Mouse (Mus musculus) liver, embryonic 11.5 days (tissue): Measurements from ENCODE around the gene Slc37a3. TPM values are rescaled to one million over a fixed set of nuclear protein-coding genes. Genes with fewer than 3 reads are reported as not detected.
"Not testable (repeated sequence)": the region's sequence is repeated elsewhere in the genome, so short reads cannot be mapped to it uniquely, and the experiment has no call there.

Experiments
- ATAC-seq: fragments of 200-750 bp; cut with Nextera tagmentation; replicated peaks from 2 replicates; pipeline ENCODE4 v1.8.0; 2017; ENCODE audit warnings: moderate number of reproducible peaks, mild to moderate bottlenecking, moderate TSS enrichment, moderate library complexity; ENCODE audit not compliant: low FRiP score
- DNase-seq: peaks from one replicate; pipeline ENCODE4 v3.0.0-alpha.2; 2017; ENCODE audit warnings: low spot score
- H3K27ac ChIP-seq: fragments of 300-500 bp; sonication (generic); 2 replicates; pipeline ENCODE4 v1.5.1; 2014; ENCODE audit warnings: mild to moderate bottlenecking, low read depth, low read length, control low read depth
- H3K27me3 ChIP-seq: fragments of 300-500 bp; sonication (generic); replicated peaks from 2 replicates; pipeline ENCODE4 v1.6.1; 2014; ENCODE audit warnings: low read length, mixed read lengths; ENCODE audit not compliant: control insufficient read depth, insufficient read depth
- H3K36me3 ChIP-seq: fragments of 300-500 bp; sonication (generic); 2 replicates; pipeline ENCODE4 v1.6.1; 2014; ENCODE audit warnings: mild to moderate bottlenecking, low read length, moderate library complexity, mixed read lengths; ENCODE audit not compliant: control insufficient read depth, insufficient read depth
- H3K4me1 ChIP-seq: fragments of 300-500 bp; sonication (generic); replicated peaks from 2 replicates; pipeline ENCODE4 v1.6.1; 2014; ENCODE audit warnings: low read length, mixed read lengths; ENCODE audit not compliant: control insufficient read depth, insufficient read depth
- H3K4me2 ChIP-seq: fragments of 300-500 bp; sonication (generic); 2 replicates; pipeline ENCODE4 v1.6.1; 2014; ENCODE audit warnings: mild to moderate bottlenecking, control low read depth, moderate library complexity
- H3K4me3 ChIP-seq: fragments of 300-500 bp; sonication (generic); 2 replicates; pipeline ENCODE4 v1.5.1; 2014; ENCODE audit warnings: low read depth, low read length, control low read depth
- H3K9ac ChIP-seq: fragments of 300-500 bp; sonication (generic); 2 replicates; pipeline ENCODE4 v1.6.1; 2014; ENCODE audit warnings: low read depth, low read length, control low read depth
- H3K9me3 ChIP-seq: fragments of 300-500 bp; sonication (generic); 2 replicates; pipeline ENCODE4 v1.6.1; 2016; ENCODE audit warnings: low read length, inconsistent platforms, mixed read lengths; ENCODE audit not compliant: control insufficient read depth
- WGBS: fragments of 180-500 bp; shearing (Covaris S2); extraction: QIAGEN DNeasy Blood & Tissue Kit; methylation state at CpG from one replicate; pipeline ENCODE4 v1.1.7; 2014; 5-methylcytosine and 5-hydroxymethylcytosine counted together
- polyA plus RNA-seq: library from polyadenylated mRNA; unstranded; fragments of >200 nt; fragmentation: Nextera tagmentation; extraction: Ambion mirVana; gene quantifications from 2 replicates; pipeline ENCODE4 v1.2.1, GENCODE M21; 2014

Slc37a3 gene
- polyA plus RNA-seq, 1 experiment from 2014 or later, result 14.8 TPM

- DNase-seq (no peak), ATAC-seq (no peak)
- Histone ChIP-seq H3K27ac (no peak overlapping the region), H3K4me1 (0 out of 2 replicates have a peak, but pooled peaks cover 2% of the 10 kb centered on the region), H3K36me3 (no peaks in the 10 kb centered on the region), H3K9ac (no peak overlapping the region), H3K4me3 (no peak overlapping the region), H3K4me2 (no peak overlapping the region), H3K27me3 (0 out of 2 replicates have a peak, but pooled peaks cover 2% of the 10 kb centered on the region), H3K9me3 (no peaks in the 10 kb centered on the region)
- 70% methylated on average over 4 of the region's 4 CpGs for WGBS
These were observed 4.0 kb downstream of the Slc37a3 start for GRCm38 (mm10) chr6:39373301-39373955.

- H3K27me3 ChIP-seq, result 0 out of 2 replicates have a peak, but pooled peaks cover 2% of the 10 kb centered on the region
- no peak overlapping the region for H3K9ac ChIP-seq
- 0 out of 2 replicates have a peak, but pooled peaks cover 2% of the 10 kb centered on the region for H3K4me1 ChIP-seq
- no peaks in the 10 kb centered on the region for H3K9me3 ChIP-seq
- H3K4me3 ChIP-seq, result no peak overlapping the region
- DNase-seq, result no peak
- no peaks in the 10 kb centered on the region for H3K36me3 ChIP-seq
- H3K4me2 ChIP-seq, result no peak overlapping the region
- no peak for ATAC-seq
- no peak overlapping the region for H3K27ac ChIP-seq
- 21% methylated on average over 7 of the region's 7 CpGs for WGBS
These were observed 4.7 kb downstream of the Slc37a3 start for GRCm38 (mm10) chr6:39372727-39373126.

DNA sequence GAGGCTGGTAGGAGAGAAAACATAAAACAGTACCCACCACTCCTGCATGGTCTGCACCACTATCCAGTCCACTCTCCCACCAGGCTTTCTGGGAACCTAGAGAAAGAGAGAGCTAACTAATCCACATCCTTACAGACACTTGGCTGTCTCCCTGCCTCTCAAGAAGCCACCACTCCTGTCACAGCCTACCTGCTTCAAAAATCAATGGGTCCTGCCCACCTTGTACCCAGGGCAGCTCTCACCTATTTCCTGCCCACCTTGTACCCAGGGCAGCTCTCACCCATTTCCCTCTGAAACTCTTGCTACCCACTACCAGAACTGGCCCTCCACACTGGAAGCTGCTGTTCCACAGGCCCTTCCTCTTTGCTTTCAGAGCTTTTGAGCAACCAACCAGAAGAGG, 5.4 kb downstream of the Slc37a3 start:
- Histone ChIP-seq H3K4me1 (0 out of 2 replicates have a peak, but pooled peaks cover 2% of the 10 kb centered on the region), H3K9me3 (no peaks in the 10 kb centered on the region), H3K27me3 (0 out of 2 replicates have a peak, but pooled peaks cover 2% of the 10 kb centered on the region), H3K36me3 (no peaks in the 10 kb centered on the region), H3K4me3 (no peak overlapping the region), H3K9ac (no peak overlapping the region), H3K4me2 (no peak overlapping the region), H3K27ac (no peak overlapping the region)
- no peak for ATAC-seq
- no peak for DNase-seq

- H3K9ac ChIP-seq, result no peak overlapping the region
- H3K4me2 ChIP-seq, result no peak overlapping the region
- DNase-seq (no peak), ATAC-seq (no peak)
- H3K36me3 ChIP-seq, result no peaks in the 10 kb centered on the region; the same call in 1 of the 2 replicates
- H3K9me3 ChIP-seq, result no peaks in the 10 kb centered on the region
- H3K4me1 ChIP-seq, result no peaks in the 10 kb centered on the region
- 82% methylated on average over 3 of the region's 3 CpGs for WGBS
- no peak overlapping the region for H3K4me3 ChIP-seq
- H3K27ac ChIP-seq, result no peak overlapping the region
- H3K27me3 ChIP-seq, result 0 out of 2 replicates have a peak, but pooled peaks cover 2% of the 10 kb centered on the region
These were observed 7.8 kb downstream of the Slc37a3 start for GRCm38 (mm10) chr6:39369631-39370030.

DNA sequence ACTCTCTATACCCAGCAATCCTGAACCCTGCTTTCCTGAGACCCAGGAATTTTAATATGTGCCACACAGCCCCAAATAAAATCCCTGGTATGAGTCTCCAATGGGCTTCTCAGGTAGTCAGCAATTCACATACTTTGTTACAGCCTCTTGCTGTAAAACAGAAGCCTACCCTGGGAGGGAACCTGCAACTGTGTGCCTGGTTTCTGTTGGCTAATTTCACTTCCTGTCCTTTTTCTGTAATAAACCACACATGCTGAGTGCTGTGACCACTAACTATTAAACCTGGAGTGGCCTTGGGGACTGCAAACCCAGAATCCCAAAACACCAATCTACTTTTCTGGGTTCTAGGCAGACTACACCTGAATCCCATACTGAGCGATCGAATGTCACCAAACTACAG, 14.8 kb downstream of the Slc37a3 start:
- no peak overlapping the region for H3K9ac ChIP-seq
- H3K4me2 ChIP-seq, result no peak overlapping the region
- H3K36me3 ChIP-seq, result peaks cover 4% of the 10 kb centered on the region; the same call in 1 of the 2 replicates
- DNase-seq (no peak), ATAC-seq (no peak)
- H3K9me3 ChIP-seq, result no peaks in the 10 kb centered on the region
- no peaks in the 10 kb centered on the region for H3K27me3 ChIP-seq
- no peak overlapping the region for H3K27ac ChIP-seq
- H3K4me3 ChIP-seq, result no peak overlapping the region
- no peaks in the 10 kb centered on the region for H3K4me1 ChIP-seq
- 92% methylated on average over 2 of the region's 2 CpGs for WGBS

DNA sequence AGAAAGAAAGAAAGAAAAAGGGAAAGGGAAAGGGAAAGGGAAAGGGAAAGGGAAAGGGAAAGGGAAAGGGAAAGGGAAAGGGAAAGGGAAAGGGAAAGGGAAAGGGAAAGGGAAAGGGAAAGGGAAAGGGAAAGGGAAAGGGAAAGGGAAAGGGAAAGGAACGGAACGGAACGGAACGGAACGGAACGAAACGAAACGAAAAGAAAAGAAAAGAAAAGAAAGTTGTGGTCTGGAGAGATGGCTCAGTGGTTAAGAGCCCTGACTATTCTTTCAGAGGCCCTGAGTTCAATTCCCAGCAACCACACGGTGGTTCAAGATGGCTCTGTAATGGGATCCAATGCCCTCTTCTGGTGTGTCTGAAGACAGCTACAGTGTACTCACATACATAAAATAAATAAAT, 18.3 kb downstream of the Slc37a3 start:
- WGBS, result 95% methylated on average over 9 of the region's 9 CpGs
- H3K4me2 ChIP-seq, H3K27ac ChIP-seq: not testable (repeated sequence)

GRCm38 (mm10) chr6:39348946-39349345, 28.5 kb downstream of the Slc37a3 start:
- Histone ChIP-seq H3K9me3 (no peaks in the 10 kb centered on the region), H3K4me3 (no peak overlapping the region), H3K27ac (no peak overlapping the region), H3K4me2 (no peak overlapping the region), H3K36me3 (peaks cover 11% of the 10 kb centered on the region; the same call in 1 of the 2 replicates), H3K4me1 (no peaks in the 10 kb centered on the region), H3K27me3 (no peaks in the 10 kb centered on the region), H3K9ac (no peak overlapping the region)
- DNase-seq (no peak), ATAC-seq (no peak)
- WGBS, result 83% methylated on average over 6 of the region's 6 CpGs

More for the DNA sequence above, 18.3 kb downstream of the Slc37a3 start:
- ATAC-seq, H3K36me3 ChIP-seq, H3K27me3 ChIP-seq, H3K4me1 ChIP-seq, H3K9me3 ChIP-seq, DNase-seq, H3K4me3 ChIP-seq, H3K9ac ChIP-seq: not testable (repeated sequence)

DNA sequence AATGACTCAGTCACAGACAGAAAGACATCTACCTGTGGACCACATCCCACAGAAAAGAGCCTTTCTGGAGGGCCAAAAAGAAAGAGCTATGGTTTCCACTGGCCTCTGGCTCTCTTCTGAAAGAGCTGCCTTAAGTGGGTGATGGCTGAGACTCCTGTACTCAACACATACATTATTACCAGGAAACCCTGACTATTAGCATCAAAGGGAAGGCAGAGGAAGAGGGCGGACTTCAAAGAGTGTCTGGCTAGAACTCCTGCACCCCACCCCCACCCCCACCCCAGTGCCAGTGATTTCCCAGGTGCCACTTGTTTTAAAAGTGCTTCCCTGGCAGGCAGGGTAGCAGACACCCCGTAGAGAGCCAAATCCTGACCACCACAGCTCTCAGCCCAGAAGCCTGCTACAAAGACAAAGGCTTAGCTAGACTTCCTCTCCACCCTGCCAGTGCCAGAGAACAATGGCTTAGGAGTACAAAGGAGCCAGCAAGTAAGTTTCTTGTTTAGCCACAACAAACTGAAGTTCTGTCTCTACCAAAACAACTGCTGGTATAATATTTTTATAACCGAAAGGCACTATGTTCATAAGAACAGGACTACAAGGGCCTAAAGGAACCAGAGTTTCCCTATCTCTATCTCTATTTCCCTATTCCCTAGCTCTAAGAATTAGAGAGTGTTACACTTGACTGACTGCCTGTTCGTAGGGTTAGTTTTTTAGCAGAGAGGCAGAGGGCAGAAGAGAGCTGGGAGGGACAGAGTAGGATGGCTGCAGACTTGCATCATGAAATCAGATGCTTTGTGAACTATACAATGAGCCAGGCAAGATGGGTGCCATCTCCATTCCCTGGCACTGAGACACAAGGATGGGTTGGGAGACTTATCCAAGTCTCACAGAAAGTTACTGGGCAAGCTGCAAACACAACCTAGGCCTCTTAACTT, 29.3 kb downstream of the Slc37a3 start:
- no peak overlapping the region for H3K9ac ChIP-seq
- peaks cover 13% of the 10 kb centered on the region; the same call in 1 of the 2 replicates for H3K36me3 ChIP-seq
- no peak overlapping the region for H3K4me3 ChIP-seq
- no peaks in the 10 kb centered on the region for H3K4me1 ChIP-seq
- no peak for DNase-seq
- no peaks in the 10 kb centered on the region for H3K9me3 ChIP-seq
- H3K27ac ChIP-seq, result no peak overlapping the region
- no peaks in the 10 kb centered on the region for H3K27me3 ChIP-seq
- H3K4me2 ChIP-seq, result no peak overlapping the region
- ATAC-seq, result no peak
- 55% methylated on average over 4 of the region's 4 CpGs for whole genome bisulfite sequencing
